Mouse (Mus musculus): ENCODE measurements around the gene Entr1. TPM values are rescaled to one million over a fixed set of nuclear protein-coding genes. Genes with fewer than 3 reads are reported as not detected.

The Entr1 gene
- 100 to 1,000 TPM; 186 to 187 TPM for total RNA-seq (2021)

- intact Hi-C loops (cut with DNase I), result no loop called here
- peak; percentile 88 for DNase-seq
Observed at GRCm38 (mm10) chr2:26389154-26389690, at the start of gene Entr1, which contains the start of gene Pmpca. Gene Entr1 (minus strand): TSS chr2:26389316. Gene Pmpca (plus strand): TSS chr2:26389339.

GRCm38 (mm10) chr2:26438373-26438772 lies 49.3 kb upstream of the Entr1 start:
- intact Hi-C loops (cut with DNase I), result no loop called here
- DNase-seq, result no peak

GRCm38 (mm10) chr2:26437221-26437620 lies 48.1 kb upstream of the Entr1 start:
- DNase-seq, result no peak
- intact Hi-C loops (cut with DNase I), result no loop called here

- no peak for DNase-seq
- intact Hi-C loops (cut with DNase I), result no loop called here
Observed at GRCm38 (mm10) chr2:26434791-26435572, 45.9 kb upstream of the Entr1 start.

GRCm38 (mm10) chr2:26429851-26430250 lies 40.7 kb upstream of the Entr1 start:
- no peak for DNase-seq
- intact Hi-C loops (cut with DNase I), result loop anchor here (10.0 kb wide), 1 partner anchor 55 kb away; no protein-coding TSS in a partner anchor

- DNase-seq, result no peak
- intact Hi-C loops (cut with DNase I), result loop anchor here (2.0 to 10.0 kb wide), 2 partner anchors 30 to 50 kb away; no protein-coding TSS in a partner anchor
Observed at GRCm38 (mm10) chr2:26424541-26424940, 35.4 kb upstream of the Entr1 start.

- DNase-seq, result no peak
- intact Hi-C loops (cut with DNase I), result loop anchor here (10.0 kb wide), 1 partner anchor 48 kb away; no protein-coding TSS in a partner anchor
Observed at GRCm38 (mm10) chr2:26423086-26423485, 34.0 kb upstream of the Entr1 start.

GRCm38 (mm10) chr2:26421969-26422368 lies 32.9 kb upstream of the Entr1 start:
- DNase-seq, result no peak
- intact Hi-C loops (cut with DNase I), result loop anchor here (10.0 kb wide), 1 partner anchor 47 kb away; no protein-coding TSS in a partner anchor

GRCm38 (mm10) chr2:26418120-26418519 lies 29.0 kb upstream of the Entr1 start:
- DNase-seq, result no peak
- intact Hi-C loops (cut with DNase I), result no loop called here

GRCm38 (mm10) chr2:26417066-26417465 lies 27.9 kb upstream of the Entr1 start:
- DNase-seq, result no peak
- intact Hi-C loops (cut with DNase I), result no loop called here

- DNase-seq, result no peak
- intact Hi-C loops (cut with DNase I), result no loop called here
Observed at GRCm38 (mm10) chr2:26410931-26411411, 21.9 kb upstream of the Entr1 start.

- DNase-seq, result no peak
- intact Hi-C loops (cut with DNase I), result no loop called here
Observed at GRCm38 (mm10) chr2:26410091-26410490, 21.0 kb upstream of the Entr1 start.

GRCm38 (mm10) chr2:26409362-26409761 lies 20.2 kb upstream of the Entr1 start:
- intact Hi-C loops (cut with DNase I), result no loop called here

GRCm38 (mm10) chr2:26408515-26409356 lies 19.6 kb upstream of the Entr1 start, which contains the start of gene Inpp5e:
Gene Inpp5e (minus strand): TSS chr2:26409203.
- DNase-seq, result peak; percentile 97
- intact Hi-C loops (cut with DNase I), result no loop called here

More at GRCm38 (mm10) chr2:26409362-26409761, 20.2 kb upstream of the Entr1 start:
- no peak for DNase-seq

- no peak for DNase-seq
- intact Hi-C loops (cut with DNase I), result no loop called here
Observed at GRCm38 (mm10) chr2:26403306-26403705, 14.2 kb upstream of the Entr1 start.

GRCm38 (mm10) chr2:26402265-26402664 lies 13.1 kb upstream of the Entr1 start:
- intact Hi-C loops (cut with DNase I), result no loop called here
- no peak for DNase-seq

GRCm38 (mm10) chr2:26401023-26401422 lies 11.9 kb upstream of the Entr1 start:
- no peak for DNase-seq
- intact Hi-C loops (cut with DNase I), result no loop called here

GRCm38 (mm10) chr2:26400296-26400695 lies 11.2 kb upstream of the Entr1 start:
- DNase-seq, result no peak
- intact Hi-C loops (cut with DNase I), result no loop called here

- intact Hi-C loops (cut with DNase I), result no loop called here
- DNase-seq, result no peak
Observed at GRCm38 (mm10) chr2:26399647-26400046, 10.5 kb upstream of the Entr1 start.

GRCm38 (mm10) chr2:26398978-26399377 lies 9.9 kb upstream of the Entr1 start:
- intact Hi-C loops (cut with DNase I), result no loop called here

GRCm38 (mm10) chr2:26391617-26392016 lies 2.5 kb upstream of the Entr1 start:
- intact Hi-C loops (cut with DNase I), result no loop called here

More at GRCm38 (mm10) chr2:26398978-26399377, 9.9 kb upstream of the Entr1 start:
- no peak for DNase-seq

More at GRCm38 (mm10) chr2:26391617-26392016, 2.5 kb upstream of the Entr1 start:
- DNase-seq, result no peak

All from left cerebral cortex, postnatal 4 days (tissue).